Mouse (Mus musculus) kidney, postnatal 36 days (tissue): ENCODE data around the gene Asap3.

Experiments
- DNase-seq, 2 experiments: peaks; one replicate each; pipeline ENCODE4 v3.0.0; 2021 to 2022; ENCODE audit warnings: mixed read lengths in 2 of 2

Asap3 gene

DNA sequence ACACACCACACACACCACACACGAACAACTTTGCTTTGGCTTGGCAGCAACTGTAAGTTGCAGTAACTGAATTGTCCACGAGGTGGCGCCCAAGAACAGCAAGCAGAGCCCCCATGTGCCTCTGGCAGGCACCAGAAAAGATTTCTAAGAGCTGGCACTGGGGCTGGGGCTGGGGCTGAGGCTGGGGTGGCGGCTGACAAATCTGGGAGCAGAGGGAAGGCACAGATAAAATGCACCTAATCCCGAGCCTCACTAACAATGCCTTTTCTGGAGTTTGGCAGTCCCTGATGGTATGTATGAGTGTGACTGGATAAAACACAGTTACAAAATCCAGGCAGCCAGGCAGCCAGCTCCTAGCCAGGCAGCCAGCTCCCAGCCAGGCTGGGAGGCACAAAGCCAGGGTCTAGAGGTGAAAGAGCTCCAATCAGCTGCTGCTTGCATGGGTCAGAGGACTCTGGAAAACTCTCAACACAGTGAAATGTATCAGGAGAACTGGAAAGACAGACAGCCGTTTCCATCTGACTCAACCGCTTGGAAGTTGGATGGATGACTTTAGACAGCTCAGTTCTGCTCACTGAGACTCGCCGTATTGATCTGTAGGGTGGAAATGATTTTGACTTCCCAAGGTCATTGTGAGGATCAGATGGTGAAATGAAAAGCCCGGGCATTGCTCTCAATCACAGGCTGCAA, 54.5 kb downstream of the Asap3 start:
- DNase-seq, result peak; percentile 82 to 93

DNA sequence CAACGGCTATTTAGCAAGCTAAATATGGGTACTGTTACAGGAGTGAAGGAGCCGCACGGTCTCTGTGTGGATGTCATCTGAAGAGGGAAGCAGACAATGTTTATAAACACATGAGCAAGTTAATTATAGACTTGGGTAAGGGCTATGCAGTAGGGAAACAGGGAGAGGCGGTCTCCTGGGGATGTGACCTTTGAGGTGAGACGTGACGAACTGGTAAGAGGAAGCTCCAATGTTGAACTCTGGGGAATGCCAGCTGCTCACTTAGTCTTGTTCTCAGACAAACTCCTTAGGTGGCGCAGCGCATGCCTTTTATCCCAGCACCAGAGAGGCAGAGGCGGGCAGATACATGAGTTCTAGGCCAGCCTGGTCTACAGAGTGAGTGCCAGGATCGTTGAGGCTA, 55.7 kb downstream of the Asap3 start:
- peak; percentile 62 to 76 for DNase-seq

DNA sequence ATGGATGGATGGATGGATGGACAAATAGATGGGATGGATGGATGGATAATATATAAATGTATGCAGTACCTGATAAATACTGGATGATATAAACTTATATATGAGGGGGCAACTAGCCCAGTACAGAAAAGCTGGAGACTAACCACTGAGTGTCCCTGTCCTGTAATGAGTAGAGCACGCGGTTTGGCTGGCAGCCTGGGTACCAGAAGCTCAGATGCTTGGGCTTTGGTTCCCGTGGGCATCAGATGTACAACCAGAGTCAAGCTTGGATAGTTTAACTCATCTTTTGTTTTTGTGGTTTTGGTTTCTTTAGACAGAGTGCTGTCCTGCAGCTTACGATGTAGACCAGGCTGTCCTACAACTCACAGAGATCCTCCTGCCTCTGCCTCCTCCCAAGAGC, 57.4 kb downstream of the Asap3 start:
- no peak for DNase-seq

DNA sequence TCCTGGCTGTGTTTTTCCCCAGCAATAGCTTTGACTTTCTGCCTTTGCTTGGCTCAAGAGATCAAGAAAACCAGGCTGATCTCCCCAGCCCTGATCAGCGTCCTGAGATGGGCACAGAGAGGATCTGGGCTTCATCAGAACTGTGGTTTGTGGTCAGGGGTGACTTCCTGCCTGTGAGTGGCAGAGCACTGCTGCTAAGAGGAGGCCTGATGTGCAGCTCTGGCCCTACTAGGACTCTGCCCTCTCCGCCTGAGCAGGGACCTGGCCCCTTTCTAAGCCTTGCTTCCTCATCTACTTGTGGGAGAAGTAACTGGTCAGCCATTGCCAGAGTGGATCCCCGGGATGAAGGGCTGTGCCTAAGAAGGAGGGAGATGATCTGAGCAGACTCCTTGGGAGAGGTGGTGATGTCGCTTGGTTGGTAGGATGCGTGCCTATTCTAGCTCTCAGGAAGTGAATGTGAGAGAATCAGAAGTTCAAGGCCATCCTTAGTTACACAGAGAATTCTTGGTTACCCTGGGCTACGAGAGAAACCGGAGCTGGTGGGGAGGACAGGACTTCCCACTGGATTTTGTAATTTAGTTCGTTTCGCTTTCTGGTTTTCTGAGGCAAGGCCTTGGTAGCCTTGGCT, 60.7 kb downstream of the Asap3 start:
- no peak for DNase-seq

DNA sequence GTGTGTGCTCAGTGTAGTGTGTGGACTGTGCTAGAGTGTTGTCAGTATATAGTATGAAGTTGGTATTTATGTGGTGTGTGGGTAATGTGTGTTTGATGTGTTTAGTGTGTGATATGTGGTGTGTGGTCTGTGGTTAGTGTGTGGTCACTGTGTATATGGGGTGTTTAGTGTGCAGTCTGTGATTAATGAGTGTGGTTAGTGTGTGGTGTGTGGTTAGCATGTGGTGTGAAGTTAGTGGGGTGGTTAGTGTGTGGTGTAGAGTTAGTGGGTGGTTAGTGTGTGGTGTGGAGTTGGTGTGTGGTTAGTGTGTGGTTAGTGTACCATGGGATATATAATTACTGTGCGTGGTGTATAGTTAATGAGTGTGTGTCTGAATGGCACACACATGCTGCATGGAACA, 62.7 kb downstream of the Asap3 start:
- no peak for DNase-seq

DNA sequence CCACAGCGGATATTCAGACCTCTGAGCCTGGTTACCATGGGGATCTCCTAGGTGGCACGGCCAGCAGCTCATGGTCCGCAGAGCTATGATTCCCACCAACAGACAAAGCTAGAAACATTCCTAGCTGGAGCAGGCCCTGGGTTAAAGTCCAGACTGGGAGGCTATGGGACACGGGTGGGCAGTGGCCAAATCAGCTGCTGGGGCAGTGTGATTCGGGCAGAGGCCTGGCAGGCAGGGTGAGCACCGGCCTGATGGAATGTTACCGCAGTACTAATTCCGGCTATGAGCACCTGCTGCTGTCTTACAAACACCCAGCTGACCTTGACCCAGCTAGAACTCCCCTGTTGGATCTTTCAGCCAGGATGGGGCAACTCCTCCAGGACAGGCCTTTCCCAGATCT, 64.5 kb downstream of the Asap3 start:
- DNase-seq, result peak; percentile 59 to 64

DNA sequence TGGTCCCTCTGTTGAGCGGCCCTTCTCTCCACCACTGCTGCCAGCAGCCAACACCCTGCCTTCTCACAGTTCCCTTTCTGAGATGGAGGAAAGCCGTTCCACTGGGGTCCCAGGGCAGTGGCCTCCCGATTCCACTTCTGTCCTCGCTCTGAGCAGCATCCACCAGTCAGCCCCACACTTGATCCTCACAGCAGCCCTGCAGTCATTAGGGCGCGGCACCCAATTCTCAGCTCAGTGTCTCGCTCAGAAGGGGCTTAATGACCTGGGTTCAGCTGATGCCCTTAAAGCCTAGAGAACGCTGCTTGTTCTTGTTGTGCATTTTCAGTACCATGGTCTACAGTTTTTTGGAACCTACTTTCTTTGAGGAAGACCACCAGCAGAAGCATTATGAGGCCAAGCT, 74.9 kb downstream of the Asap3 start:
- no peak for DNase-seq

DNA sequence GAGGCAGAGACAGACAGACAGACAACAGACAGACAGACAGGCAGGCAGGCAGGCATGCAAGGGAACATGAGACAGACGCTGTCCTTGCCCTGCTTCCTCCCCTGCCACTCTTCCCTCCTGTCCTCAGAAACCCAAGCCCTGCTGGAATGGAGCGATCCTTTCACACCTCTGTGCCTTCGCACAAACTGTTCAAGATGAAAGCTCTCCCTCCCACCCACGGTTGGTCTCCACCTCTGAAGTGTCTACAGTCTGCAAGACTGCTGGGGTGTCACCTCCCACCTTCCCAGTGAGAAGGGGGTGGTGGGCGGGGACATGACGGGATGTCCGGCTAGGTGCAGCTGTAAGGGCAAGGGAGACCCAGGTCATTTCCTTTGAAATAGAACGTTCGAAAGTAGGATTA, 75.4 kb downstream of the Asap3 start:
- DNase-seq, result no peak

DNA sequence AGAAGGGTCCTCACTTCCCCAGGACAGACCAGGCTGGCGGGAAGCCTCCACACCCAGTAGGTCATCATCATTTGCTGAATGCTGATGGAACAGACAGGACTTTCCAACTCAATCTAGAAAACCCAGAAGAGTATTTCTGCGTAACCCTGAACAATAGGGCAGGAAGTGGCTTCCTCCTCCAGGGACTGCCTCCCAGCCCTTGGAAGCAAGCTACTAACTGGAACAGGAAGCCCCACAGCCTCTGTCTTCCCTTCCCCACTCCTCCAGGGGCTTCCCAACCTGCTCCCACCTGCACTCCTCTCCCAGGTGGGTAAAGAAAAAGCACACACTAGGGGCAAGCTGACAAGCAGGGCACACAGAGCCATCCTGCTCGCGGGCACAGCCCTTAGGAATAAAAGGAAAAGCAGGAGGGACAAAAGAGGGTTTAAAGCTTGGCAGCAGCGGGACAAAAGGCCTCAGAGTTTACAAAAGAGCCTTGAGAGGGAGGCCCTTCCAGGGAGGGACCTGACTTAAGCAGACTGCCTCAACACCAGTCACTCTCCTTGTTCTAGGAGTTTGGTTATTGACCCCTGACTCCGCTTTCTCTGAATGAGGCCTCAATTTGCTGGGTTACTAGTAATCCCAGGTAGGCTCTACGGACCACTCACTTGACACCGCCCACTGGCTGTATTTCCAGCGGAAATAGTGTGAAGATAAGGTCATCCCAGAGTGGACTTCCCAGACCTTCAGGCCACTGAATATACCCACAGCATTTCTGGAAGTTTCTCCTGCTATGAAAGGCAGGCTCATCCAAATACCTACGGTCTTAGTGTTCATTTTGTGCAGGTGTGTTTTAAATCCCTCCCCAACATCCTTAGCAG, 76.7 kb downstream of the Asap3 start:
- DNase-seq, result peak; percentile 36 to 47

DNA sequence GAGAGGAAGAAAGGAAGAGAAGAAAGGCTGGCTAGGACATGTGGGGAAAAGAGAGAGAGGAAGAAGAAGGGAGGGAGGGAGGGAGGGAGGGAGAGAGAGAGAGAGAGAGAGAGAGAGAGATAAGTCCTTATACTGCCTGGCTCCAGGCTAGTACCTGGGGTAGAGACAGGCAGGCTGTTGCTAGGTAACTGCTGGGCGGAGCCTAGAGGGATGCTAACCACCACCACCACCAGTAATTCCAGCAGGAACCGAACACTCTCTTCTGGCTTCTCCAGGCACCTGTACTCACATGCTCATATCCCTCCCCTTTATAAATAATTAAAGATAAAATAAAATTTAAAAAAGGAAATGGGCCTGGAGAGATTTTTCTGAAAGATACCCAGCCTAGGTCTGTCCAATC, 77.6 kb downstream of the Asap3 start:
- no peak for DNase-seq

DNA sequence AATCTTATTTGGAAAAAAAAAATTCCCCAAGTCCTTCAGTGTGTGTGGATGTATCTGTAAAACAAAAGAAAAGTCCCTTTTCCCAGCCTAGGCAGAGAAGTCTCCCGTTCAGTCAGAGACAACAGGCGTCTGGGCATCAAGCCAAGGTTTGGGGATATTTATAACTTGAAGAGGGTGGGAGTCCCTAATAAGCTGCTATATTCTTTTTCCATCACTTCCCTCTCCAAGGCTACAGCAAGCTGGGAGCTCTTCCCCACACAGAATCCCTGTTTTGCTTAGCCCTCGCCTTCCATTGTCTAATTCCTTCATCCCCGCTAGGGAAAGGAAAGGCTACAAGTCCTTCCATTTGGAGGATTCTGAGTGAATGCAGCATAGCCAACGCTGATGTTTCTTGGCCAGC, 78.3 kb downstream of the Asap3 start, which contains the start of gene Zfp46:
TSS of gene Zfp46 (plus strand) at position 229 of the 400 bp plus-strand sequence.
- DNase-seq, result peak; percentile 82 to 83

DNA sequence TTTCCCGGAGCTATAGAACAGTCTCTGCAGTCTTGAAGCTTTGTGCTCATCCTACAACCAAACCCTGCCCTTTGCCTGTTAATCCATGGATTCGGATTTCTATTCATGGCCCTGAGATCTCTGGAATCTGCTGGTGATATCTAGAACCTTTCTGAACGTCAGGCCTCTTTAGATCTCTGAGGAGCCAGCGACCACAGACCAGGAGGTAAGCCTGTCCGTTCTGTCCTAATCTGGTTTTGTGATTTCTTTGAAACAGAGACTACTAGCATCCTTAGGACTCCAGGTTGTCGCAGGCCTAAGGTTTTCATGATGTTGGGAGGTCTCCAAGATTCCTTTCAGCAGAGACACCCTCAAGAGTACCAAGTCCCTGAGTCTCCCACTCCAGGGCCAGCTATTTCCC, 78.7 kb downstream of the Asap3 start:
- DNase-seq, result no peak

DNA sequence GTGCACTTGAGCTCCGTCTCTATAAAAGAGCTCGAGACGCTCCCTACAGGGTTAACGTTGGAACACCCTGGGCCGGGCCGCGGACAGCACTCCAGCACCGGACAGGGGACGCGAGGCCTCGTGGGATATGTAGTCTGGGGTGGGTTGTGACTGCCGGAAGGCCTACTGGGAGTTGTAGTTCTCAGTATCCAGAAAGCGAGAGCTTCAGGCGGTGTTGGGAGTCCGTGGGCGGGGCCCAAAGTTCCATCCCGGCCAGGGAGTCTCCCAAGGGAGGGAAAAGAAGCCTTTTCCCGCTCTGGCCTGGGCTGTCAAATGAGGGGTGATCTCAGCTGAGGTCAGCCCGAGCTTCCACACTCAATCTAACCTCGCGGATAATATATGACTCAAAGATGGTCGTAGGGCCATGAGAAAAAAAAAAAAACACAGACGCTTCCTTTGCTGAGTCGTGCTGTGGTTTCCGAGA, 79.2 kb downstream of the Asap3 start:
- peak; percentile 96 to 99 for DNase-seq

DNA sequence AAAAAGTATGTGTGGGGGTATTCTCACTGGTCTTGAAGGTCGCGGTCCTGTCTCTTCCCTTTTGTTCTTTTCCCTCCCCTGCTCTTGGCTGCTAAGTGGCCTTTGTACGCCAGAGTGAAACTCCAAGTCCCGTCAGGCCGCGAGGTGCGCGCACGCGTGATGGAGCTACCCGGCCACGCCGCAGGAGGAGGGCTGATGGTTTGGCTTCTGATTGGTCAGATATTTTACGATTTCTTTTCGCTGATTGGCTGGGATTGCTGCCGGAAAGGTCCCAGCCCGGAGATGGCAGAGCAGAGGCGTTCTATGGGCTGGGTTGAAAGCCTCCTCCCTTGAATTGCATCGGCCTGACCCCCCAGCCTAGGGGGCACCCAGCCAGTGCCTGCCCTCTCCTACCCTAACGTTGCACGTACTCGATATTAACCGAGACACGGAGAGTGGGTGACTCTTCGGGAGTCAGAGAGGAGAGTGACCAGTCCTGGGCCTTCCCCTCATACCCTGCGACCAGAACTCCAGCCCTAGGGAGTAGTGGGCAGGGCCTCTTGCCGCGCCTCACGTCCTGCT, 79.7 kb downstream of the Asap3 start:
- peak; percentile 98 to 99 for DNase-seq

DNA sequence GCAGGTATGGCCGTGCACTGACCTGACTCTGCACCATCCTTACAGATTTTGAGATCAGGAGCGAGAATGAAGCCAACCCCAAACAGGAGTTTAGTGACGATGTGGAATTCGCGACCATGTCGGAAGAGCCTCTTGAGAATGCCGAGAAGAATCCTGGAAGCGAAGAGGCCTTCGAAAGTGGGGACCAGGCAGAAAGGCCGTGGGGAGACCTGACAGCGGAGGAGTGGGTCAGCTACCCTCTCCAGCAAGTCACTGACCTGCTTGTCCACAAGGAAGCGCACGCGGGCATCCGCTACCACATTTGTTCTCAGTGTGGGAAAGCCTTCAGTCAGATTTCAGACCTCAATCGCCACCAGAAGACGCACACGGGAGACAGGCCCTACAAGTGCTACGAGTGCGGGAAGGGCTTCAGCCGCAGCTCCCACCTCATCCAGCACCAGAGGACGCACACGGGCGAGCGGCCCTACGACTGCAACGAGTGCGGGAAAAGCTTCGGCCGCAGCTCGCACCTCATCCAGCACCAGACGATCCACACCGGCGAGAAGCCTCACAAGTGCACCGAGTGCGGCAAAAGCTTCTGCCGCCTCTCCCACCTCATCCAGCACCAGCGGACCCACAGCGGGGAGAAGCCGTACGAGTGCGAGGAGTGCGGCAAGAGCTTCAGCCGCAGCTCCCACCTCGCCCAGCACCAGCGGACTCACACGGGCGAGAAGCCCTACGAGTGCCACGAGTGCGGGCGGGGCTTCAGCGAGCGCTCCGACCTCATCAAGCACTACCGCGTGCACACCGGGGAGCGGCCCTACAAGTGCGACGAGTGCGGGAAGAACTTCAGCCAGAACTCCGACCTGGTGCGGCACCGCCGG, 84.0 kb downstream of the Asap3 start:
- no peak for DNase-seq

DNA sequence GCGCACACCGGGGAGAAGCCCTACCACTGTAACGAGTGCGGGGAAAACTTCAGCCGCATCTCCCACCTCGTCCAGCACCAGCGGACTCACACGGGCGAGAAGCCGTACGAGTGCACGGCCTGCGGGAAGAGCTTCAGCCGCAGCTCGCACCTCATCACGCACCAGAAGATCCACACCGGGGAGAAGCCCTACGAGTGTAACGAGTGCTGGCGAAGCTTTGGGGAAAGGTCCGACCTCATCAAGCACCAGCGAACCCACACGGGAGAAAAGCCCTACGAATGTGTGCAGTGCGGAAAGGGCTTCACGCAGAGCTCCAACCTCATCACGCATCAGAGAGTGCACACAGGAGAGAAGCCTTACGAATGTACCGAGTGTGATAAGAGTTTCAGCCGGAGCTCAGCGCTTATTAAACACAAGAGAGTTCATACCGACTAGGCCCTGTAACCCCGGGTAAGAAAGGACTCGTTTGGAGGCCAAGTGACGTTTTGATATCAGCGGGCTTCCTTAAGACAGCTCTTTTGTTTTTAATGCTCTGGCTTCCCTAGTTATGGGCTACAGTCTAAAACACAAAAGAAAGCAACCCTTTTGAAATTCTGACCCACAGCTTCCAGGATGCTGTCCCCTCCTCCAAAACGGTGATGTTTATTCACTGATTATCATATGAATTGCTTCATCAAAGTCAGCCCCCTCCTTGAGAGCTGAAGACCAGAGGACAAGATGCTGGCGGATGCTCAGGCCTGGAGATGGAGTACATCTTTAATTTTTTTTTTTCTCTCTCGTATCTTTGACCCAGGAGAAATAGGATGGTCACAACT, 84.8 kb downstream of the Asap3 start:
- no peak for DNase-seq

DNA sequence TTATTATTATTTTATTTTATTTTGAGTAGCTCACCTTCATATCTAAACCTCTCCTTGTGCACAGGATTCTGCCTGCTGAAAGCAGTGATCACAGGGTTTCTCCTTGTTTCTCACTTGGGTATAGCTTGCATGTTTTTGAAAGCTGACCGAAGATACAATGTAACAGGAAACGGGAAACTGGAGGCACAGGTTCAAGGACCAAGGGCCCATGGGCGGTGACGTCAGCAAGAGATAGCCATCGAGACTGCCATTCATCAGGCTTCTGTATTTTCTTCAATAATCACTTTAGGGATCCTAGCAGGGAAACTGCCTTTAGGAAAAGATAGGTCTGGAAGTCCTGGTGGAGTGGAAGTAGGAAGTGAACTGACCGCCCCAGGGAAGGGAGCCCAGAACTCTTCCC, 85.5 kb downstream of the Asap3 start:
- DNase-seq, result no peak
